In genomic region chr19:30174074-30174670, GRCm38 (mm10) we compare ENCODE assay signal across 8 mouse cellular contexts. TPM values are rescaled to one million over a fixed set of nuclear protein-coding genes. Genes with fewer than 3 reads are reported as not detected.
DNase-seq lines count a peak whose midpoint lies in the region; ATAC-seq lines count a peak whose summit lies in the region.

No protein-coding gene starts in this region.

- no peaks in the 10 kb centered on the region for H3K36me3 ChIP-seq in hindbrain, embryonic 13.5 days

- H3K27me3 ChIP-seq in hindbrain, embryonic 13.5 days, result 0 out of 2 replicates have a peak, but pooled peaks cover 8% of the 10 kb centered on the region

- H3K4me1 ChIP-seq in hindbrain, embryonic 13.5 days (replicated peaks), result peaks cover 18% of the 10 kb centered on the region

- WGBS in hindbrain, embryonic 13.5 days, result 3% methylated on average over 15 of the region's 15 CpGs

- no peak overlapping the region for H3K27ac ChIP-seq in hindbrain, embryonic 13.5 days

- peak overlapping the region; percentile 76 for H3K9ac ChIP-seq in hindbrain, embryonic 13.5 days

- DNase-seq in adrenal gland, postnatal 10 days, result peak; percentile 2
- no peak for DNase-seq in adrenal gland, adult 18-20 months (ENCODE audit: low spot score in 2 of 2)
- peak; percentile 20 for DNase-seq in Muller cell, postnatal 12 days (ENCODE audit: inconsistent ontology term)
- peak; percentile 15 for DNase-seq in mesoderm, embryonic 11.5 days (ENCODE audit: low read depth, low spot score)
- no peak for DNase-seq in thymus, adult 18-20 months
- DNase-seq in layer of hippocampus, adult 11-12 months (ENCODE audit: low spot score), result no peak
- DNase-seq in adrenal gland, postnatal 36 days, result no peak

- H3K4me3 ChIP-seq in hindbrain, embryonic 13.5 days, result peak overlapping the region; percentile 70

- no peak for ATAC-seq in hindbrain, embryonic 13.5 days (ENCODE audit: low FRiP score)

- no peaks in the 10 kb centered on the region for H3K9me3 ChIP-seq in hindbrain, embryonic 13.5 days

- H3K4me2 ChIP-seq in hindbrain, embryonic 13.5 days, result peak overlapping the region; percentile 99

RNA-seq across cellular contexts. Expression of gene Gldc, which starts 1.1 kb away (rescaled TPM):
- 10 to 100 TPM in 1 of 2 experiments, 1 to 10 TPM in 1; 6.3 to 14.0 TPM for total RNA-seq in adrenal gland, postnatal 10 days (2021)
- 1 to 10 TPM; 1.3 to 1.7 TPM for total RNA-seq in adrenal gland, adult 18-20 months (2021)
- polyA plus RNA-seq in hindbrain, embryonic 13.5 days (2015; fragmentation: Nextera tagmentation; extraction: Ambion mirVana), result 8.6 and 9.1 TPM in 2 replicates
- under 1 TPM; 0.46 to 0.63 TPM for total RNA-seq in adrenal gland, postnatal 36 days (2021)

RNA-seq across cellular contexts. Expression of gene Mbl2, which starts 58.6 kb away (rescaled TPM):
- 10 to 100 TPM; 23.7 to 42.2 TPM for total RNA-seq in adrenal gland, postnatal 10 days (2021)
- not detected for total RNA-seq in adrenal gland, adult 18-20 months (2021)
- 0.16 TPM in 1 of 2 replicates, not detected in the other for polyA plus RNA-seq in hindbrain, embryonic 13.5 days (2015; fragmentation: Nextera tagmentation; extraction: Ambion mirVana)
- not detected for total RNA-seq in adrenal gland, postnatal 36 days (2021)

Comparison
In these comparisons a context has a peak if more than half of its experiments do, and no peak if none do; other contexts are left out.
1. DNase-seq: peak in adrenal gland, postnatal 10 days (single experiment), Muller cell, postnatal 12 days (single experiment) and mesoderm, embryonic 11.5 days (single experiment); none in adrenal gland, adult 18-20 months (0 of 2), thymus, adult 18-20 months (0 of 2), layer of hippocampus, adult 11-12 months (single experiment) and adrenal gland, postnatal 36 days (0 of 2).
2. RNA of gene Mbl2, which starts 58.6 kb away (total RNA-seq): 23.7 to 42.2 TPM in adrenal gland, postnatal 10 days; not detected in adrenal gland, adult 18-20 months and not detected in adrenal gland, postnatal 36 days; every median in the first group is over 10 times any median in the second.